Comparison of ENCODE assay signal across 13 mouse cellular contexts in genomic region chr12:4664929-4665674, GRCm38 (mm10).
A peak's percentile ranks its signal among the peaks of the same experiment; 100 is the strongest.
DNase-seq lines count a peak whose midpoint lies in the region; ATAC-seq and TF ChIP-seq lines count a peak whose summit lies in the region.
"Had no signal": no experiment of that assay in that cellular context is flagged by ENCODE, and none has a peak within 500 bp of the region (broad histone marks: within the 10 kb centered on the region; RNA-seq: fewer than 3 reads in every experiment).

No protein-coding gene starts in this region.

- 55% methylated on average over 7 of the region's 7 CpGs for WGBS in heart, postnatal 0 days
- WGBS in lung, postnatal 0 days, result 48% methylated on average over 7 of the region's 7 CpGs
- 81% methylated on average over 7 of the region's 7 CpGs for WGBS in forebrain, embryonic 15.5 days

- no peak for DNase-seq in heart, postnatal 0 days (ENCODE audit: low spot score)
- no peak for DNase-seq in heart, adult 18-20 months
- DNase-seq in lung, postnatal 0 days (ENCODE audit: low spot score), result no peak
- no peak for DNase-seq in lung, postnatal 25 days (ENCODE audit: low spot score)
- DNase-seq in T-cell, adult 2 months (ENCODE audit: low spot score), result peak; percentile 4
- peak; percentile 17 for DNase-seq in kidney, postnatal 14 days
- DNase-seq: cerebellum, adult 18-20 months; midbrain, embryonic 14.5 days had no signal

- ATAC-seq in heart, postnatal 0 days (ENCODE audit: insufficient read depth, low read depth), result no peak
- ATAC-seq in lung, postnatal 0 days, result peak; percentile 55
- no peak for ATAC-seq in forebrain, embryonic 15.5 days (replicated peaks)

- H3K9ac ChIP-seq in heart, postnatal 0 days (replicated peaks; ENCODE audit: low read depth, low read length), result no peak overlapping the region
- H3K9ac ChIP-seq in lung, postnatal 0 days (replicated peaks; ENCODE audit: low read depth), result no peak overlapping the region
- H3K9ac ChIP-seq in forebrain, embryonic 15.5 days (replicated peaks), result no peak overlapping the region
- H3K9ac ChIP-seq: heart, embryonic 13.5 days; hindbrain, embryonic 14.5 days; neural tube, embryonic 12.5 days had no signal

- H3K36me3 ChIP-seq in heart, postnatal 0 days (replicated peaks; ENCODE audit: control insufficient read depth, insufficient read depth, low read length), result peaks cover 60% of the 10 kb centered on the region
- peaks cover 21% of the 10 kb centered on the region for H3K36me3 ChIP-seq in lung, postnatal 0 days (ENCODE audit: insufficient read depth, low read length)
- H3K36me3 ChIP-seq in forebrain, embryonic 15.5 days, result peaks cover 18% of the 10 kb centered on the region

- no peak overlapping the region for H3K4me2 ChIP-seq in heart, postnatal 0 days (ENCODE audit: low read depth, low read length)
- H3K4me2 ChIP-seq in lung, postnatal 0 days (replicated peaks; ENCODE audit: low read depth, low read length), result no peak overlapping the region
- H3K4me2 ChIP-seq in forebrain, embryonic 15.5 days (replicated peaks), result no peak overlapping the region
- H3K4me2 ChIP-seq: heart, embryonic 13.5 days; hindbrain, embryonic 14.5 days; neural tube, embryonic 12.5 days had no signal

- no peaks in the 10 kb centered on the region for H3K9me3 ChIP-seq in heart, postnatal 0 days (replicated peaks; ENCODE audit: control insufficient read depth, low read length)
- no peaks in the 10 kb centered on the region for H3K9me3 ChIP-seq in lung, postnatal 0 days (ENCODE audit: low read length)
- no peaks in the 10 kb centered on the region for H3K9me3 ChIP-seq in forebrain, embryonic 15.5 days
- H3K9me3 ChIP-seq: heart, embryonic 13.5 days; neural tube, embryonic 12.5 days had no signal

- no peak for TF ChIP-seq EP300 in heart, postnatal 0 days (IDR thresholded peaks at IDR 0.05; ENCODE audit: low read depth)
- no peak for TF ChIP-seq EP300 in lung, postnatal 0 days (IDR thresholded peaks at IDR 0.05)

- no peak for TF ChIP-seq CTCF in heart, postnatal 0 days (IDR thresholded peaks at IDR 0.05; ENCODE audit: low read depth)
- no peak for TF ChIP-seq CTCF in lung, postnatal 0 days (IDR thresholded peaks at IDR 0.05)

- no peaks in the 10 kb centered on the region for H3K4me1 ChIP-seq in heart, postnatal 0 days (ENCODE audit: control insufficient read depth, insufficient read depth)
- H3K4me1 ChIP-seq in lung, postnatal 0 days (ENCODE audit: insufficient read depth, low read depth, low read length), result no peaks in the 10 kb centered on the region
- no peaks in the 10 kb centered on the region for H3K4me1 ChIP-seq in forebrain, embryonic 15.5 days
- H3K4me1 ChIP-seq: neural tube, embryonic 12.5 days had no signal

- H3K27ac ChIP-seq in heart, postnatal 0 days (ENCODE audit: low read depth), result 0 out of 2 replicates have a peak overlapping the region, but pooled peaks have one; percentile 25
- H3K27ac ChIP-seq in lung, postnatal 0 days (ENCODE audit: low read length), result no peak overlapping the region
- H3K27ac ChIP-seq in forebrain, embryonic 15.5 days (replicated peaks), result no peak overlapping the region
- H3K27ac ChIP-seq: heart, embryonic 13.5 days; hindbrain, embryonic 14.5 days; neural tube, embryonic 12.5 days had no signal

- no peak overlapping the region for H3K4me3 ChIP-seq in heart, postnatal 0 days (ENCODE audit: low read depth, low read length)
- H3K4me3 ChIP-seq in lung, postnatal 0 days (ENCODE audit: low read depth, low read length), result no peak overlapping the region
- no peak overlapping the region for H3K4me3 ChIP-seq in forebrain, embryonic 15.5 days
- H3K4me3 ChIP-seq: erythroblast, embryonic 14.5 days; heart, embryonic 13.5 days; neural tube, embryonic 12.5 days had no signal

- H3K27me3 ChIP-seq in heart, postnatal 0 days (ENCODE audit: control insufficient read depth, insufficient read depth, low read length), result no peaks in the 10 kb centered on the region
- no peaks in the 10 kb centered on the region for H3K27me3 ChIP-seq in lung, postnatal 0 days (replicated peaks; ENCODE audit: insufficient read depth, low read length)
- H3K27me3 ChIP-seq in forebrain, embryonic 15.5 days, result no peaks in the 10 kb centered on the region
- H3K27me3 ChIP-seq: heart, embryonic 13.5 days; neural tube, embryonic 12.5 days had no signal

Comparison
In these comparisons a context has a peak if more than half of its experiments do, and no peak if none do; other contexts are left out.
1. DNase-seq: peak in T-cell, adult 2 months (single experiment) and kidney, postnatal 14 days (single experiment); none in heart, postnatal 0 days (single experiment), heart, adult 18-20 months (0 of 2), lung, postnatal 0 days (single experiment) and lung, postnatal 25 days (single experiment).